Mouse (Mus musculus): ENCODE data around the gene 1700013F07Rik. TPM values are rescaled to one million over a fixed set of nuclear protein-coding genes. Genes with fewer than 3 reads are reported as not detected.

Gene 1700013F07Rik
- polyA plus RNA-seq, 1 experiment from 2014 or later, result 6.4 TPM

GRCm38 (mm10) chr3:108513465-108513864, 20.5 kb upstream of the 1700013F07Rik start:
- ATAC-seq (no peak), DNase-seq (ENCODE audit: low spot score) (no peak)
- H3K4me3 ChIP-seq (ENCODE audit: low read depth, low read length), result no peak overlapping the region
- H3K27me3 ChIP-seq (replicated peaks; ENCODE audit: insufficient read depth, low read length), result no peaks in the 10 kb centered on the region
- H3K36me3 ChIP-seq (ENCODE audit: insufficient read depth, low read length), result no peaks in the 10 kb centered on the region
- no peak overlapping the region for H3K9ac ChIP-seq (replicated peaks; ENCODE audit: low read depth)
- H3K4me1 ChIP-seq (ENCODE audit: insufficient read depth, low read depth, low read length), result peaks cover under 1% of the 10 kb centered on the region; the same call in 1 of the 2 replicates
- H3K27ac ChIP-seq (ENCODE audit: low read length), result no peak overlapping the region
- H3K9me3 ChIP-seq (ENCODE audit: low read length), result no peaks in the 10 kb centered on the region
- WGBS, result 62% methylated on average over 3 of the region's 3 CpGs
- TF ChIP-seq CTCF (IDR thresholded peaks at IDR 0.05) (no peak), EP300 (IDR thresholded peaks at IDR 0.05) (no peak)
- H3K4me2 ChIP-seq (replicated peaks; ENCODE audit: low read depth, low read length), result no peak overlapping the region

GRCm38 (mm10) chr3:108518276-108518675, 15.7 kb upstream of the 1700013F07Rik start:
- Histone ChIP-seq H3K9ac (replicated peaks; ENCODE audit: low read depth) (no peak overlapping the region), H3K4me2 (replicated peaks; ENCODE audit: low read depth, low read length) (no peak overlapping the region), H3K27me3 (replicated peaks; ENCODE audit: insufficient read depth, low read length) (no peaks in the 10 kb centered on the region), H3K4me1 (ENCODE audit: insufficient read depth, low read depth, low read length) (0 out of 2 replicates have a peak, but pooled peaks cover 3% of the 10 kb centered on the region), H3K36me3 (ENCODE audit: insufficient read depth, low read length) (no peaks in the 10 kb centered on the region), H3K27ac (ENCODE audit: low read length) (no peak overlapping the region), H3K4me3 (ENCODE audit: low read depth, low read length) (no peak overlapping the region), H3K9me3 (ENCODE audit: low read length) (no peaks in the 10 kb centered on the region)
- ATAC-seq (peak; percentile 64), DNase-seq (ENCODE audit: low spot score) (peak; percentile 68)
- WGBS, result 34% methylated on average over 4 of the region's 4 CpGs
- no peak for TF ChIP-seq CTCF (IDR thresholded peaks at IDR 0.05)
- no peak for TF ChIP-seq EP300 (IDR thresholded peaks at IDR 0.05)

GRCm38 (mm10) chr3:108523415-108523814, 10.5 kb upstream of the 1700013F07Rik start:
- 85% methylated on average over 4 of the region's 4 CpGs for WGBS
- DNase-seq (ENCODE audit: low spot score) (no peak), ATAC-seq (no peak)
- Histone ChIP-seq H3K4me1 (ENCODE audit: insufficient read depth, low read depth, low read length) (0 out of 2 replicates have a peak, but pooled peaks cover 2% of the 10 kb centered on the region), H3K9me3 (ENCODE audit: low read length) (no peaks in the 10 kb centered on the region), H3K27ac (ENCODE audit: low read length) (no peak overlapping the region), H3K4me3 (ENCODE audit: low read depth, low read length) (no peak overlapping the region), H3K4me2 (replicated peaks; ENCODE audit: low read depth, low read length) (no peak overlapping the region), H3K27me3 (replicated peaks; ENCODE audit: insufficient read depth, low read length) (no peaks in the 10 kb centered on the region), H3K9ac (replicated peaks; ENCODE audit: low read depth) (no peak overlapping the region), H3K36me3 (ENCODE audit: insufficient read depth, low read length) (no peaks in the 10 kb centered on the region)
- TF ChIP-seq EP300 (IDR thresholded peaks at IDR 0.05) (no peak), CTCF (IDR thresholded peaks at IDR 0.05) (no peak)

- WGBS, result 94% methylated on average over 8 of the region's 8 CpGs
- DNase-seq (ENCODE audit: low spot score) (no peak), ATAC-seq (no peak)
- no peaks in the 10 kb centered on the region for H3K36me3 ChIP-seq (ENCODE audit: insufficient read depth, low read length)
- no peaks in the 10 kb centered on the region for H3K9me3 ChIP-seq (ENCODE audit: low read length)
- H3K4me1 ChIP-seq (ENCODE audit: insufficient read depth, low read depth, low read length), result no peaks in the 10 kb centered on the region
- no peak overlapping the region for H3K27ac ChIP-seq (ENCODE audit: low read length)
- no peak for TF ChIP-seq EP300 (IDR thresholded peaks at IDR 0.05)
- no peak for TF ChIP-seq CTCF (IDR thresholded peaks at IDR 0.05)
- no peak overlapping the region for H3K4me3 ChIP-seq (ENCODE audit: low read depth, low read length)
- no peak overlapping the region for H3K9ac ChIP-seq (replicated peaks; ENCODE audit: low read depth)
- H3K4me2 ChIP-seq (replicated peaks; ENCODE audit: low read depth, low read length), result no peak overlapping the region
- no peaks in the 10 kb centered on the region for H3K27me3 ChIP-seq (replicated peaks; ENCODE audit: insufficient read depth, low read length)
These were observed 5.5 kb upstream of the 1700013F07Rik start for GRCm38 (mm10) chr3:108528489-108528888.

GRCm38 (mm10) chr3:108533114-108533885, 650 bp upstream of the 1700013F07Rik start:
- 42% methylated on average over 9 of the region's 9 CpGs for WGBS
- Histone ChIP-seq H3K27me3 (replicated peaks; ENCODE audit: insufficient read depth, low read length) (0 out of 2 replicates have a peak, but pooled peaks cover 3% of the 10 kb centered on the region), H3K4me3 (ENCODE audit: low read depth, low read length) (no peak overlapping the region), H3K4me1 (ENCODE audit: insufficient read depth, low read depth, low read length) (no peaks in the 10 kb centered on the region), H3K27ac (ENCODE audit: low read length) (peak overlapping the region; percentile 65), H3K9me3 (ENCODE audit: low read length) (no peaks in the 10 kb centered on the region), H3K4me2 (replicated peaks; ENCODE audit: low read depth, low read length) (no peak overlapping the region; the same call in 1 of the 2 replicates), H3K9ac (replicated peaks; ENCODE audit: low read depth) (no peak overlapping the region), H3K36me3 (ENCODE audit: insufficient read depth, low read length) (no peaks in the 10 kb centered on the region)
- peak; percentile 79 for ATAC-seq
- DNase-seq (ENCODE audit: low spot score), result peak; percentile 85
- TF ChIP-seq CTCF (IDR thresholded peaks at IDR 0.05) (no peak), EP300 (IDR thresholded peaks at IDR 0.05) (peak; percentile 54; the same call in 1 of the 2 replicates)

GRCm38 (mm10) chr3:108535896-108536516, 2.1 kb downstream of the 1700013F07Rik start:
- Histone ChIP-seq H3K27ac (ENCODE audit: low read length) (no peak overlapping the region), H3K9ac (replicated peaks; ENCODE audit: low read depth) (no peak overlapping the region), H3K4me1 (ENCODE audit: insufficient read depth, low read depth, low read length) (no peaks in the 10 kb centered on the region), H3K4me3 (ENCODE audit: low read depth, low read length) (peak overlapping the region; percentile 20), H3K9me3 (ENCODE audit: low read length) (no peaks in the 10 kb centered on the region), H3K36me3 (ENCODE audit: insufficient read depth, low read length) (no peaks in the 10 kb centered on the region), H3K27me3 (replicated peaks; ENCODE audit: insufficient read depth, low read length) (0 out of 2 replicates have a peak, but pooled peaks cover 3% of the 10 kb centered on the region), H3K4me2 (replicated peaks; ENCODE audit: low read depth, low read length) (peak overlapping the region; percentile 51)
- 7% methylated on average over 15 of the region's 15 CpGs for WGBS
- ATAC-seq (no peak), DNase-seq (ENCODE audit: low spot score) (no peak)
- TF ChIP-seq CTCF (IDR thresholded peaks at IDR 0.05) (no peak), EP300 (IDR thresholded peaks at IDR 0.05) (no peak)

All from lung, postnatal 0 days (tissue).